Comparison of ENCODE assay signal across 10 mouse cellular contexts in the genomic region with DNA sequence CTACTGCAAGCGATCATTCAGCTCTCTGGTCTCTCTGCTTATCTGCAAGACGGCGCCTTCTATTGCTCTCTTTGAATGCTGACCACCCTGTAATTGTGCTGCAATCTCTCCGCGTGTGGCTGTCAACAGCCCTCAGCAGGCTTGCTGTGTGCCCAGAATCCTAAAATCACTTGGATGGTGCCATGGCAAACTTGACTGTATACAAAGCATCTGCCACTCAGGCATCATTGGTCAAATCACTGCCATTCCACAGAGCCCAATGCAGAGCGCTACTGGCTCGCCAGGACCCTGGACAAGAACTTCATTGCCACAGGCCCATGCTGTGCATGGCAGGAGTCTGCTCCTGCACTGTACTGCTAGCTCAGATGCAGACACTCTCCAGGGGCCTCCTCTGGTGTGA.
DNase-seq lines count a peak whose midpoint lies in the region; ATAC-seq and TF ChIP-seq lines count a peak whose summit lies in the region.
"Had no signal": no experiment of that assay in that cellular context is flagged by ENCODE, and none has a peak within 500 bp of the region (broad histone marks: within the 10 kb centered on the region; RNA-seq: fewer than 3 reads in every experiment).

No protein-coding gene starts in this region.

- no peaks in the 10 kb centered on the region for H3K9me3 ChIP-seq in midbrain, embryonic 15.5 days

- H3K4me2 ChIP-seq in midbrain, embryonic 15.5 days: peak overlapping the region; percentile 2; the same call in 1 of the 2 replicates

- TF ChIP-seq CTCF in brain, embryonic 14.5 days (IDR thresholded peaks at IDR 0.05; ENCODE audit: borderline replicate concordance, extremely low read depth, insufficient read depth, insufficient read length): no peak

- no peak overlapping the region for H3K4me3 ChIP-seq in midbrain, embryonic 15.5 days

- no peak overlapping the region for H3K9ac ChIP-seq in midbrain, embryonic 15.5 days

- H3K36me3 ChIP-seq in midbrain, embryonic 15.5 days (replicated peaks): no peaks in the 10 kb centered on the region

- DNase-seq in cerebellum, postnatal 14 days: peak; percentile 9 to 39
- DNase-seq in cerebellum, adult 11-12 months: no peak
- peak; percentile 88 for DNase-seq in brain, embryonic 14.5 days (ENCODE audit: low read depth)
- DNase-seq in forelimb bud, embryonic 11.5 days (ENCODE audit: low read depth, low spot score): peak; percentile 30
- DNase-seq in gastrocnemius, adult 18-20 months (ENCODE audit: low spot score): no peak
- DNase-seq in urinary bladder, adult 18-20 months (ENCODE audit: low spot score in 2 of 2): no peak
- no peak for DNase-seq in cerebellum, postnatal 36 days
- DNase-seq: gastrocnemius, postnatal 14 days; heart, postnatal 36 days had no signal

- 0 out of 2 replicates have a peak, but pooled peaks cover 6% of the 10 kb centered on the region for H3K4me1 ChIP-seq in midbrain, embryonic 15.5 days

- no peak for TF ChIP-seq POLR2A in brain, embryonic 14.5 days (IDR thresholded peaks at IDR 0.05; ENCODE audit: borderline replicate concordance, extremely low read depth, insufficient read depth, insufficient read length, poor library complexity, severe bottlenecking)

- ATAC-seq in midbrain, embryonic 15.5 days (replicated peaks): peak; percentile 80

- WGBS in midbrain, embryonic 15.5 days: 23% methylated on average over 7 of the region's 7 CpGs

- no peak overlapping the region for H3K27ac ChIP-seq in midbrain, embryonic 15.5 days

- no peaks in the 10 kb centered on the region for H3K27me3 ChIP-seq in midbrain, embryonic 15.5 days (replicated peaks)

Comparison
In these comparisons a context has a peak if more than half of its experiments do, and no peak if none do; other contexts are left out.
1. DNase-seq: peak in cerebellum, postnatal 14 days (2 of 2), brain, embryonic 14.5 days (single experiment) and forelimb bud, embryonic 11.5 days (single experiment); none in cerebellum, adult 11-12 months (single experiment), gastrocnemius, adult 18-20 months (single experiment), urinary bladder, adult 18-20 months (0 of 2) and cerebellum, postnatal 36 days (0 of 2).